Mouse (Mus musculus): ENCODE results near the gene Tmem19.

DNA sequence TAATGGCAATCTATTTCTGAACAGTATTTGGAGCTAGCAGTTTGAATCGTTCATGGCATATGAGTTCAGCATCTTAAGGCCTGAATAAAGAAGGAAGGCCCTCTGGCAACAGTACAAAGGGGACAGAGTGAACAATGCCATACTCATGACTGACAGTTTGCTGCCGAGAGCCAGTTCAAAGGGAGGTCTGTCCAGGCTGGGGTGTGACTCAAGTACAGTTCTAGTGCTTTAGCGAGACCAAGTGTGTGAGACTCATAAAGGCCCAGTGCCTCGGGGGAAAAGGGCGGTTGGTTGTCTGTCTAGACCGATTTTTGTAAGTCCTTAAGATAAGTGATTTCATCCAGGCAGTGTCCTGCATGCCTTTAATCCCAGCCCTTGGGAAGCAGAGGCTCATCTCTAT is 7.7 kb downstream of the Tmem19 start:
- no peak for TF ChIP-seq MAFK (IDR thresholded peaks at IDR 0.05; ENCODE audit: insufficient read depth, low read depth, low read length)
- no peak for TF ChIP-seq CHD2 (IDR thresholded peaks at IDR 0.05; ENCODE audit: low read depth, low read length)
- no peak for TF ChIP-seq HCFC1 (IDR thresholded peaks at IDR 0.05; ENCODE audit: borderline replicate concordance, insufficient read depth, low read length)

All from ES-E14 (cell line).